11 mouse cellular contexts compared by ENCODE assay signal in the genomic region with DNA sequence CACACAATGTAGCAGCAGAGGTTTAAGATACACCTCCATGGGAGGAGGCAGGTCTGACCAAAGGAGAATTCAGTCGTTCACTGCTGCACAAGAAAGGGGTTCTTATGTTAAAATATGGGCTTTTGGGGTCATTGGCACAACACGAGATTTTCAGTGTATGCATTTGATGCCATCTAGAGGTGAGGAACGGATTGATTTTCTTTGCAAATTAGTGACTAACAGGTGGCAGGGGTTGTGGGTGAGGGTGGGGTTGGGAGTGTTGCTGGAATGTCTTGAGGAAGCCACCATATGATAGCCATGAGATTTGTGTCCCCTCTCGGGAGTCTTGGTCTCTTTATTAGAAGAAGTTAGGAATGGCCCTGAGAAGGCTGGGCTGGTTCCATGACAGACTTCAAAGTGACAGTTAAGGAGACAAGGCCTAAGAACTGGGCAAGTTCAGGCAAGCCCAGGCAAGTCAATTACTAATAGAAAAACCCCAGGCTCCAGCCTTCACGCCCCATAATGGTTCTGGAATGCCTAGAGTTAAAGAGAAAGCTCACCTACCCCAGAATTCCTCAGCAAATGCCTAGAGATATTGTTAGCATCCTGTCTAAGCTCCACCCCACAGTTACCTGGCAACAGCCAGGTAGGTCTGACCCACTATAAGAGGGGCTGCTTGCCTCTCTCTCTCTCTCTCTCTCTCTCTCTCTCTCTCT. TPM values are rescaled to one million over a fixed set of nuclear protein-coding genes. Genes with fewer than 3 reads are reported as not detected.
DNase-seq lines count a peak whose midpoint lies in the region; ATAC-seq and TF ChIP-seq lines count a peak whose summit lies in the region.
"Had no signal": no experiment of that assay in that cellular context is flagged by ENCODE, and none has a peak within 500 bp of the region (broad histone marks: within the 10 kb centered on the region; RNA-seq: fewer than 3 reads in every experiment).

No protein-coding gene starts in this region.

- H3K4me2 ChIP-seq in forebrain, embryonic 14.5 days (ENCODE audit: low read length), result no peak overlapping the region
- H3K4me2 ChIP-seq in forebrain, embryonic 12.5 days, result no peak overlapping the region
- no peak overlapping the region for H3K4me2 ChIP-seq in lung, postnatal 0 days (replicated peaks; ENCODE audit: low read depth, low read length)
- H3K4me2 ChIP-seq in forebrain, embryonic 13.5 days, result no peak overlapping the region

- 23% methylated on average over 5 of the region's 5 CpGs for WGBS in forebrain, embryonic 14.5 days
- WGBS in forebrain, embryonic 12.5 days, result 31% methylated on average over 5 of the region's 5 CpGs
- 27% methylated on average over 5 of the region's 5 CpGs for WGBS in lung, postnatal 0 days
- WGBS in forebrain, embryonic 13.5 days, result 26% methylated on average over 5 of the region's 5 CpGs

- peak; percentile 56 for DNase-seq in forebrain, embryonic 14.5 days (ENCODE audit: low spot score)
- peak; percentile 39 for DNase-seq in lung, postnatal 0 days (ENCODE audit: low spot score)
- DNase-seq in lung, postnatal 25 days (ENCODE audit: low spot score), result no peak
- DNase-seq in retina, postnatal 1 day, result peak; percentile 34
- DNase-seq in ovary, postnatal 36 days (ENCODE audit: low spot score), result no peak
- DNase-seq: cerebellum, adult 11 months; kidney, adult 18-20 months had no signal

- no peak overlapping the region for H3K9ac ChIP-seq in forebrain, embryonic 14.5 days (ENCODE audit: low read length)
- H3K9ac ChIP-seq in forebrain, embryonic 12.5 days, result no peak overlapping the region
- H3K9ac ChIP-seq in lung, postnatal 0 days (replicated peaks; ENCODE audit: low read depth), result no peak overlapping the region
- no peak overlapping the region for H3K9ac ChIP-seq in forebrain, embryonic 13.5 days
- H3K9ac ChIP-seq: liver, embryonic 14.5 days had no signal

- H3K4me1 ChIP-seq in forebrain, embryonic 14.5 days (ENCODE audit: control insufficient read depth, insufficient read depth, low read length), result peaks cover 2% of the 10 kb centered on the region; the same call in 1 of the 2 replicates
- peaks cover 21% of the 10 kb centered on the region for H3K4me1 ChIP-seq in forebrain, embryonic 12.5 days
- 0 out of 2 replicates have a peak, but pooled peaks cover under 1% of the 10 kb centered on the region for H3K4me1 ChIP-seq in lung, postnatal 0 days (ENCODE audit: insufficient read depth, low read depth, low read length)
- H3K4me1 ChIP-seq in cortical plate, adult 2 months (ENCODE audit: control insufficient read depth, insufficient read depth, low read length), result no peaks in the 10 kb centered on the region
- peaks cover 19% of the 10 kb centered on the region for H3K4me1 ChIP-seq in forebrain, embryonic 13.5 days

- TF ChIP-seq POLR2A in cortical plate, adult 2 months (IDR thresholded peaks at IDR 0.05; ENCODE audit: extremely low read depth, insufficient read depth, low read length), result no peak

- ATAC-seq in forebrain, embryonic 14.5 days, result no peak
- ATAC-seq in forebrain, embryonic 12.5 days (ENCODE audit: low FRiP score), result no peak
- ATAC-seq in lung, postnatal 0 days, result 0 out of 2 replicates have a peak, but pooled peaks have one; percentile 26
- no peak for ATAC-seq in forebrain, embryonic 13.5 days

- no peak overlapping the region for H3K27ac ChIP-seq in forebrain, embryonic 14.5 days (ENCODE audit: low read depth, low read length)
- no peak overlapping the region for H3K27ac ChIP-seq in forebrain, embryonic 12.5 days
- H3K27ac ChIP-seq in lung, postnatal 0 days (ENCODE audit: low read length), result no peak overlapping the region
- H3K27ac ChIP-seq in cortical plate, adult 2 months (ENCODE audit: insufficient read depth, low read length), result no peak overlapping the region
- H3K27ac ChIP-seq in forebrain, embryonic 13.5 days, result no peak overlapping the region
- H3K27ac ChIP-seq: liver, embryonic 14.5 days had no signal

- H3K9me3 ChIP-seq in forebrain, embryonic 14.5 days (replicated peaks; ENCODE audit: control insufficient read depth, low read length), result no peaks in the 10 kb centered on the region
- H3K9me3 ChIP-seq in forebrain, embryonic 12.5 days, result no peaks in the 10 kb centered on the region
- no peaks in the 10 kb centered on the region for H3K9me3 ChIP-seq in lung, postnatal 0 days (ENCODE audit: low read length)
- H3K9me3 ChIP-seq in forebrain, embryonic 13.5 days (replicated peaks), result no peaks in the 10 kb centered on the region

- H3K4me3 ChIP-seq in forebrain, embryonic 14.5 days (ENCODE audit: low read depth, low read length), result no peak overlapping the region
- H3K4me3 ChIP-seq in forebrain, embryonic 12.5 days (replicated peaks), result no peak overlapping the region
- H3K4me3 ChIP-seq in lung, postnatal 0 days (ENCODE audit: low read depth, low read length), result no peak overlapping the region
- no peak overlapping the region for H3K4me3 ChIP-seq in cortical plate, adult 2 months (ENCODE audit: insufficient read depth, low read length)
- no peak overlapping the region for H3K4me3 ChIP-seq in forebrain, embryonic 13.5 days

- H3K36me3 ChIP-seq in forebrain, embryonic 14.5 days (ENCODE audit: control insufficient read depth, insufficient read depth, low read length), result no peaks in the 10 kb centered on the region
- H3K36me3 ChIP-seq in forebrain, embryonic 12.5 days (replicated peaks), result no peaks in the 10 kb centered on the region
- H3K36me3 ChIP-seq in lung, postnatal 0 days (ENCODE audit: insufficient read depth, low read length), result no peaks in the 10 kb centered on the region
- H3K36me3 ChIP-seq in forebrain, embryonic 13.5 days (ENCODE audit: poor library complexity, severe bottlenecking), result no peaks in the 10 kb centered on the region

- TF ChIP-seq CTCF in lung, postnatal 0 days (IDR thresholded peaks at IDR 0.05), result peak; percentile 65
- peak; percentile 46 for TF ChIP-seq CTCF in cortical plate, adult 2 months (IDR thresholded peaks at IDR 0.05; ENCODE audit: extremely low read depth, insufficient read depth, low read length)

- no peaks in the 10 kb centered on the region for H3K27me3 ChIP-seq in forebrain, embryonic 14.5 days (replicated peaks; ENCODE audit: control insufficient read depth, insufficient read depth, low read length)
- H3K27me3 ChIP-seq in forebrain, embryonic 12.5 days, result no peaks in the 10 kb centered on the region
- H3K27me3 ChIP-seq in lung, postnatal 0 days (replicated peaks; ENCODE audit: insufficient read depth, low read length), result no peaks in the 10 kb centered on the region
- H3K27me3 ChIP-seq in forebrain, embryonic 13.5 days, result no peaks in the 10 kb centered on the region

- TF ChIP-seq EP300 in lung, postnatal 0 days (IDR thresholded peaks at IDR 0.05), result no peak

RNA-seq across cellular contexts. Expression of a gene that starts 47.6 kb away (rescaled TPM):
- polyA plus RNA-seq in forebrain, embryonic 14.5 days (2014; fragmentation: Nextera tagmentation; extraction: Ambion mirVana), result 36.7 and 50.1 TPM in 2 replicates
- 14.7 and 15.7 TPM in 2 replicates for polyA plus RNA-seq in forebrain, embryonic 12.5 days (2016; fragmentation: Nextera tagmentation; extraction: Ambion mirVana)
- 31.8 and 32.5 TPM in 2 replicates for polyA plus RNA-seq in lung, postnatal 0 days (2015; fragmentation: Nextera tagmentation; extraction: Ambion mirVana)
- 19.1 and 20.3 TPM in 2 replicates for polyA plus RNA-seq in cortical plate, adult 2 months (2012; rRNA removed)
- 30.5 and 30.8 TPM in 2 replicates for polyA plus RNA-seq in forebrain, embryonic 13.5 days (2015; fragmentation: Nextera tagmentation; extraction: Ambion mirVana)

Comparison
In these comparisons a context has a peak if more than half of its experiments do, and no peak if none do; other contexts are left out.
1. DNase-seq: peak in forebrain, embryonic 14.5 days (single experiment), lung, postnatal 0 days (single experiment) and retina, postnatal 1 day (single experiment); none in lung, postnatal 25 days (single experiment) and ovary, postnatal 36 days (single experiment).